ENCODE assay signal across 8 mouse cellular contexts in genomic region chr7:80689221-80689591, GRCm38 (mm10). TPM values are rescaled to one million over a fixed set of nuclear protein-coding genes. Genes with fewer than 3 reads are reported as not detected.
DNase-seq lines count a peak whose midpoint lies in the region; ATAC-seq and TF ChIP-seq lines count a peak whose summit lies in the region.

No protein-coding gene starts in this region.

- DNase-seq in liver, adult 2 months (ENCODE audit: extremely low read depth, low read depth, low spot score): no peak
- DNase-seq in liver: no peak
- DNase-seq in adrenal gland, postnatal 14 days: peak; percentile 64

- 13% methylated on average over 10 of the region's 10 CpGs for WGBS in liver, adult 2 months
- 29% methylated on average over 10 of the region's 10 CpGs for WGBS in heart, embryonic 11.5 days (ENCODE audit: insufficient replicate concordance)
- 25% methylated on average over 10 of the region's 10 CpGs for WGBS in limb, embryonic 12.5 days
- 30% methylated on average over 10 of the region's 10 CpGs for WGBS in neural tube, embryonic 12.5 days

- H3K4me3 ChIP-seq in liver, adult 2 months (ENCODE audit: insufficient read depth, low read depth, low read length): peak overlapping the region; percentile 76; the same call in 1 of the 2 replicates
- peak overlapping the region; percentile 59 for H3K4me3 ChIP-seq in heart, embryonic 11.5 days (ENCODE audit: low read depth, low read length)
- H3K4me3 ChIP-seq in limb, embryonic 12.5 days (replicated peaks): peak overlapping the region; percentile 84
- H3K4me3 ChIP-seq in neural tube, embryonic 12.5 days: peak overlapping the region; percentile 79

- peak overlapping the region; percentile 92 for H3K9ac ChIP-seq in liver, adult 2 months (ENCODE audit: low read depth, low read length)
- H3K9ac ChIP-seq in heart, embryonic 11.5 days (ENCODE audit: low read depth, low read length): peak overlapping the region; percentile 83; the same call in 1 of the 2 replicates
- H3K9ac ChIP-seq in limb, embryonic 12.5 days (replicated peaks): peak overlapping the region; percentile 95; the same call in 1 of the 2 replicates
- H3K9ac ChIP-seq in neural tube, embryonic 12.5 days: peak overlapping the region; percentile 92

- no peak for TF ChIP-seq POLR2A in liver, adult 2 months (IDR thresholded peaks at IDR 0.05; ENCODE audit: extremely low read depth, insufficient read depth, low read length)

- peak overlapping the region; percentile 83 for H3K27ac ChIP-seq in liver, adult 2 months (replicated peaks; ENCODE audit: insufficient read depth, low read depth, low read length)
- peak overlapping the region; percentile 86 for H3K27ac ChIP-seq in heart, embryonic 11.5 days (ENCODE audit: low read depth, low read length)
- peak overlapping the region; percentile 96 for H3K27ac ChIP-seq in limb, embryonic 12.5 days
- H3K27ac ChIP-seq in neural tube, embryonic 12.5 days: peak overlapping the region; percentile 88; the same call in 1 of the 2 replicates

- peaks cover 18% of the 10 kb centered on the region for H3K79me2 ChIP-seq in liver, adult 2 months (ENCODE audit: control insufficient read depth, insufficient read depth, low read length)

- peaks cover 13% of the 10 kb centered on the region; the same call in 1 of the 2 replicates for H3K4me1 ChIP-seq in liver, adult 2 months (ENCODE audit: control insufficient read depth, insufficient read depth, low read length)
- peaks cover 12% of the 10 kb centered on the region for H3K4me1 ChIP-seq in heart, embryonic 11.5 days (ENCODE audit: control insufficient read depth, insufficient read depth, low read length)
- peaks cover 16% of the 10 kb centered on the region for H3K4me1 ChIP-seq in limb, embryonic 12.5 days (replicated peaks)
- H3K4me1 ChIP-seq in neural tube, embryonic 12.5 days: peaks cover 10% of the 10 kb centered on the region

- peak overlapping the region; percentile 86 for H3K4me2 ChIP-seq in heart, embryonic 11.5 days
- peak overlapping the region; percentile 75 for H3K4me2 ChIP-seq in limb, embryonic 12.5 days
- H3K4me2 ChIP-seq in neural tube, embryonic 12.5 days (replicated peaks): peak overlapping the region; percentile 77

- no peaks in the 10 kb centered on the region for H3K36me3 ChIP-seq in liver, adult 2 months (ENCODE audit: control insufficient read depth, insufficient read depth, low read length)
- H3K36me3 ChIP-seq in heart, embryonic 11.5 days (ENCODE audit: control insufficient read depth, insufficient read depth, low read length): no peaks in the 10 kb centered on the region
- no peaks in the 10 kb centered on the region for H3K36me3 ChIP-seq in limb, embryonic 12.5 days
- H3K36me3 ChIP-seq in neural tube, embryonic 12.5 days: no peaks in the 10 kb centered on the region

- H3K27me3 ChIP-seq in liver, adult 2 months (ENCODE audit: control insufficient read depth, insufficient read depth, low read length): no peaks in the 10 kb centered on the region
- H3K27me3 ChIP-seq in heart, embryonic 11.5 days (ENCODE audit: control insufficient read depth, insufficient read depth, low read length): no peaks in the 10 kb centered on the region
- H3K27me3 ChIP-seq in limb, embryonic 12.5 days: no peaks in the 10 kb centered on the region
- H3K27me3 ChIP-seq in neural tube, embryonic 12.5 days (replicated peaks): no peaks in the 10 kb centered on the region

- ATAC-seq in heart, embryonic 11.5 days (replicated peaks; ENCODE audit: insufficient number of reproducible peaks, low FRiP score, low TSS enrichment): no peak
- no peak for ATAC-seq in limb, embryonic 12.5 days (ENCODE audit: insufficient number of reproducible peaks, insufficient read depth, low FRiP score, low TSS enrichment, low read depth)
- no peak for ATAC-seq in neural tube, embryonic 12.5 days (ENCODE audit: low FRiP score, low read depth)
- no peak for ATAC-seq in megakaryocyte progenitor cell, adult 5-6 weeks (replicated peaks; ENCODE audit: poor library complexity)
- no peak for ATAC-seq in monocyte, adult 5-6 weeks (replicated peaks; ENCODE audit: insufficient number of reproducible peaks, low FRiP score, low TSS enrichment, poor library complexity, severe bottlenecking)

- no peak for TF ChIP-seq CTCF in liver, adult 2 months (IDR thresholded peaks at IDR 0.05; ENCODE audit: low read depth, low read length)

- no peaks in the 10 kb centered on the region for H3K9me3 ChIP-seq in heart, embryonic 11.5 days (replicated peaks; ENCODE audit: control insufficient read depth, low read length)
- H3K9me3 ChIP-seq in limb, embryonic 12.5 days: no peaks in the 10 kb centered on the region
- no peaks in the 10 kb centered on the region for H3K9me3 ChIP-seq in neural tube, embryonic 12.5 days

RNA-seq across cellular contexts. Expression of gene Crtc3, which starts 0.5 kb away (rescaled TPM):
- total RNA-seq in liver, adult 2 months (2014; rRNA removed): 3.0 and 5.4 TPM in 2 replicates
- 8.7 and 12.9 TPM in 2 replicates for polyA plus RNA-seq in liver, adult 2 months (2012; rRNA removed)
- 22.5 and 29.0 TPM in 2 replicates for total RNA-seq in adrenal gland, postnatal 14 days (2021)
- polyA plus RNA-seq in heart, embryonic 11.5 days (2014; fragmentation: Nextera tagmentation; extraction: Ambion mirVana): 13.4 and 14.2 TPM in 2 replicates
- 18.5 and 22.4 TPM in 2 replicates for polyA plus RNA-seq in limb, embryonic 12.5 days (2016; fragmentation: Nextera tagmentation; extraction: Ambion mirVana)
- polyA plus RNA-seq in neural tube, embryonic 12.5 days (2016; fragmentation: Nextera tagmentation; extraction: Ambion mirVana): 14.6 and 18.0 TPM in 2 replicates
- 18.3 and 26.9 TPM in 2 replicates for total RNA-seq in megakaryocyte progenitor cell, adult 5-6 weeks (2015)
- total RNA-seq in megakaryocyte progenitor cell, adult 5-6 weeks (2017): 5.6 and 16.3 TPM in 2 replicates
- total RNA-seq in monocyte, adult 5-6 weeks (2017): 15.6 to 23.1 TPM (median 18.1 TPM) in 3 replicates
